Mouse (Mus musculus): ENCODE results near the gene Hkdc1. TPM values are rescaled to one million over a fixed set of nuclear protein-coding genes. Genes with fewer than 3 reads are reported as not detected.

Hkdc1 gene
- not detected in 4 replicates for total RNA-seq (2023; ENCODE audit: inconsistent age)

GRCm38 (mm10) chr10:62422255-62422654 lies at the start of gene Hkdc1:
TSS of gene Hkdc1 (minus strand) at chr10:62422491.

GRCm38 (mm10) chr10:62449364-62450279 lies 27.3 kb upstream of the Hkdc1 start, which contains the start of the genes 4930507D05Rik and Supv3l1:
TSS of gene 4930507D05Rik (plus strand) at chr10:62449489.
TSS of gene Supv3l1 (minus strand) at chr10:62449738.

GRCm38 (mm10) chr10:62379808-62380207 lies 42.5 kb downstream of the Hkdc1 start, which contains the start of gene Hk1:
TSS of gene Hk1 (minus strand) at chr10:62379908.

Other genes with a start within 250 kb of the Hkdc1 start
- 9.7 to 14.4 TPM (median 13.3 TPM) in 4 replicates for gene Tspan15, start 191.2 kb downstream of the Hkdc1 start, total RNA-seq (2023; ENCODE audit: inconsistent age)
- gene Tacr2, start 170.1 kb downstream of the Hkdc1 start, total RNA-seq (2023; ENCODE audit: inconsistent age): not detected in 4 replicates
- gene Hk1, start 42.6 kb downstream of the Hkdc1 start, total RNA-seq (2023; ENCODE audit: inconsistent age): 34.9 to 39.4 TPM (median 36.4 TPM) in 4 replicates
- 0.36 to 1.3 TPM (median 0.56 TPM) in 4 replicates for gene 4930507D05Rik, start 27.0 kb upstream of the Hkdc1 start, total RNA-seq (2023; ENCODE audit: inconsistent age)
- gene Supv3l1, start 27.2 kb upstream of the Hkdc1 start, total RNA-seq (2023; ENCODE audit: inconsistent age): 30.2 to 34.3 TPM (median 32.1 TPM) in 4 replicates
- 32.3 to 35.7 TPM (median 34.1 TPM) in 4 replicates for gene Vps26a, start 64.3 kb upstream of the Hkdc1 start, total RNA-seq (2023; ENCODE audit: inconsistent age)
- gene Srgn, start 105.0 kb upstream of the Hkdc1 start, total RNA-seq (2023; ENCODE audit: inconsistent age): 744 to 811 TPM (median 781 TPM) in 4 replicates
- gene Kif1bp, start 156.0 kb upstream of the Hkdc1 start, total RNA-seq (2023; ENCODE audit: inconsistent age): 24.5 to 27.9 TPM (median 25.2 TPM) in 4 replicates
- gene Ddx21, start 179.8 kb upstream of the Hkdc1 start, total RNA-seq (2023; ENCODE audit: inconsistent age): 146 to 160 TPM (median 154 TPM) in 4 replicates
- 145 to 151 TPM (median 149 TPM) in 4 replicates for gene Ddx50, start 228.7 kb upstream of the Hkdc1 start, total RNA-seq (2023; ENCODE audit: inconsistent age)

Data from B cell, adult (primary cell).